In the genomic region with DNA sequence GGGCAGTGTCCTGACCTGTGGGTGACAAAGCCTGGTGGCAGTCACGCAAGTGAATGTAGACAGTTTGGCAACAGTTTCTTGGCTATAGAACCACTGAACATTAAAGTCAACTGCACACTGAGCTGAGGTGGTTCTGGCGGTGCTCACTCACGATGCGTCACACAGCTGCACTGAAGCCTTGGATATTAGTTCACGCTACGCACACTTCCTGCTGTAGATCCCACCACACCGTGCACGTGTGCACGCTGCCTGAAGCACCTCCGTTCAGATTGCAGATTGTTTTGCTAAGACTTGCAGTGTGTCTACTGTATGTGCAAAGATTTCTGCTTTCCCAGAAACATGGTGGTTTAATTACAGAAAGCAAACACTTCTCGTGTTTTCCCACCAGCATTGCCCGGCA, we compare ENCODE assay signal across 26 mouse cellular contexts. TPM values are rescaled to one million over a fixed set of nuclear protein-coding genes. Genes with fewer than 3 reads are reported as not detected.
DNase-seq lines count a peak whose midpoint lies in the region; ATAC-seq and TF ChIP-seq lines count a peak whose summit lies in the region.
"Had no signal": no experiment of that assay in that cellular context is flagged by ENCODE, and none has a peak within 500 bp of the region (broad histone marks: within the 10 kb centered on the region; RNA-seq: fewer than 3 reads in every experiment).

No protein-coding gene starts in this region.

- 83% methylated on average over 12 of the region's 12 CpGs for WGBS in heart, embryonic 14.5 days
- WGBS in lung, embryonic 15.5 days: 65% methylated on average over 12 of the region's 12 CpGs
- 62% methylated on average over 12 of the region's 12 CpGs for WGBS in embryonic facial prominence, embryonic 14.5 days

- TF ChIP-seq CTCF in brain, embryonic 14.5 days (IDR thresholded peaks at IDR 0.05; ENCODE audit: borderline replicate concordance, extremely low read depth, insufficient read depth, insufficient read length): no peak

- no peaks in the 10 kb centered on the region for H3K27me3 ChIP-seq in heart, embryonic 14.5 days (ENCODE audit: control insufficient read depth, insufficient read depth, low read length)
- H3K27me3 ChIP-seq in lung, embryonic 15.5 days: no peaks in the 10 kb centered on the region
- H3K27me3 ChIP-seq in embryonic facial prominence, embryonic 14.5 days (replicated peaks; ENCODE audit: control insufficient read depth, insufficient read depth, low read length): peaks cover 3% of the 10 kb centered on the region; the same call in 1 of the 2 replicates
- H3K27me3 ChIP-seq: hindbrain, embryonic 13.5 days; liver, embryonic 15.5 days; midbrain, embryonic 13.5 days; stomach, embryonic 15.5 days had no signal

- no peak for DNase-seq in heart, postnatal 10 days
- no peak for DNase-seq in lung, postnatal 4 days
- peak; percentile 5 for DNase-seq in brain, embryonic 14.5 days (ENCODE audit: low read depth)
- peak; percentile 39 for DNase-seq in embryonic facial prominence, embryonic 14.5 days (ENCODE audit: low spot score)
- DNase-seq: adrenal gland, adult 8-10 months; cerebellum, adult 18-20 months; cerebellum, postnatal 14 days; gastrocnemius, postnatal 25 days; heart, adult 2 months; kidney, adult 11 months; kidney, postnatal 4 days; liver; thymus, postnatal 25 days had no signal

- peak overlapping the region; percentile 45 for H3K4me2 ChIP-seq in heart, embryonic 14.5 days (ENCODE audit: low read length)
- peak overlapping the region; percentile 21; the same call in 1 of the 2 replicates for H3K4me2 ChIP-seq in lung, embryonic 15.5 days
- H3K4me2 ChIP-seq in embryonic facial prominence, embryonic 14.5 days (ENCODE audit: low read depth, low read length): peak overlapping the region; percentile 23
- H3K4me2 ChIP-seq: embryonic facial prominence, embryonic 15.5 days; hindbrain, embryonic 13.5 days; liver, embryonic 15.5 days; midbrain, embryonic 13.5 days; stomach, embryonic 15.5 days had no signal

- H3K9me3 ChIP-seq in heart, embryonic 14.5 days (ENCODE audit: control insufficient read depth, low read length): no peaks in the 10 kb centered on the region
- no peaks in the 10 kb centered on the region for H3K9me3 ChIP-seq in lung, embryonic 15.5 days
- no peaks in the 10 kb centered on the region for H3K9me3 ChIP-seq in embryonic facial prominence, embryonic 14.5 days (ENCODE audit: control insufficient read depth, low read length)
- H3K9me3 ChIP-seq: embryonic facial prominence, embryonic 15.5 days; hindbrain, embryonic 13.5 days; liver, embryonic 15.5 days; midbrain, embryonic 13.5 days; stomach, embryonic 15.5 days had no signal

- H3K27ac ChIP-seq in heart, embryonic 14.5 days (replicated peaks in 1 of 2; ENCODE audit: control insufficient read depth in 1 of 2, insufficient read depth in 1 of 2, low read depth in 2 of 2, low read length in 2 of 2): no peak overlapping the region
- H3K27ac ChIP-seq in lung, embryonic 15.5 days: no peak overlapping the region
- H3K27ac ChIP-seq in embryonic facial prominence, embryonic 14.5 days (replicated peaks; ENCODE audit: low read depth, low read length): no peak overlapping the region
- H3K27ac ChIP-seq: embryonic facial prominence, embryonic 15.5 days; heart, adult 2 months; hindbrain, embryonic 13.5 days; liver, embryonic 15.5 days; macrophage; midbrain, embryonic 13.5 days; stomach, embryonic 15.5 days had no signal

- peaks cover 0 to 2% of the 10 kb centered on the region in 2 experiments; a peak in 1 of 4 replicates for H3K4me1 ChIP-seq in heart, embryonic 14.5 days (ENCODE audit: control insufficient read depth in 2 of 2, insufficient read depth in 2 of 2, low read length in 2 of 2)
- 0 out of 2 replicates have a peak, but pooled peaks cover 3% of the 10 kb centered on the region for H3K4me1 ChIP-seq in lung, embryonic 15.5 days
- peaks cover 13% of the 10 kb centered on the region for H3K4me1 ChIP-seq in embryonic facial prominence, embryonic 14.5 days (ENCODE audit: control insufficient read depth, insufficient read depth, low read length)
- H3K4me1 ChIP-seq: embryonic facial prominence, embryonic 15.5 days; hindbrain, embryonic 13.5 days; liver, embryonic 15.5 days; midbrain, embryonic 13.5 days; stomach, embryonic 15.5 days had no signal

- TF ChIP-seq POLR2A in brain, embryonic 14.5 days (IDR thresholded peaks at IDR 0.05; ENCODE audit: borderline replicate concordance, extremely low read depth, insufficient read depth, insufficient read length, poor library complexity, severe bottlenecking): no peak

- no peak overlapping the region for H3K4me3 ChIP-seq in heart, embryonic 14.5 days (ENCODE audit: control insufficient read depth in 1 of 2, insufficient read depth in 1 of 2, low read depth in 1 of 2, low read length in 2 of 2)
- no peak overlapping the region for H3K4me3 ChIP-seq in lung, embryonic 15.5 days
- no peak overlapping the region for H3K4me3 ChIP-seq in embryonic facial prominence, embryonic 14.5 days (ENCODE audit: low read depth, low read length)
- H3K4me3 ChIP-seq: embryonic facial prominence, embryonic 15.5 days; heart, adult 2 months; hindbrain, embryonic 13.5 days; liver, embryonic 15.5 days; midbrain, embryonic 13.5 days; stomach, embryonic 15.5 days had no signal

- ATAC-seq in heart, embryonic 14.5 days (ENCODE audit: insufficient number of reproducible peaks, insufficient read depth, low FRiP score, low read depth): no peak
- no peak for ATAC-seq in lung, embryonic 15.5 days (ENCODE audit: borderline replicate concordance, extremely low read depth, low FRiP score, low TSS enrichment)
- ATAC-seq in embryonic facial prominence, embryonic 14.5 days (ENCODE audit: low read depth): peak; percentile 53; the same call in 1 of the 2 replicates
- ATAC-seq in frontal cortex, adult (ENCODE audit: low TSS enrichment): no peak
- ATAC-seq: activated CD4-positive, CD25-positive, alpha-beta regulatory T cell, adult 4 months; forebrain, embryonic 14.5 days; midbrain, embryonic 13.5 days had no signal

- intact Hi-C loops in heart, postnatal 10 days (cut with DNase I): no loop called here

- no peaks in the 10 kb centered on the region for H3K36me3 ChIP-seq in heart, embryonic 14.5 days (ENCODE audit: control insufficient read depth, insufficient read depth, low read length)
- no peaks in the 10 kb centered on the region for H3K36me3 ChIP-seq in lung, embryonic 15.5 days
- no peaks in the 10 kb centered on the region for H3K36me3 ChIP-seq in embryonic facial prominence, embryonic 14.5 days (ENCODE audit: control insufficient read depth, insufficient read depth, low read length)
- H3K36me3 ChIP-seq: embryonic facial prominence, embryonic 15.5 days; hindbrain, embryonic 13.5 days; liver, embryonic 15.5 days; midbrain, embryonic 13.5 days; stomach, embryonic 15.5 days had no signal

- H3K9ac ChIP-seq in heart, embryonic 14.5 days (ENCODE audit: low read length): no peak overlapping the region; the same call in 1 of the 2 replicates
- H3K9ac ChIP-seq in lung, embryonic 15.5 days: no peak overlapping the region
- no peak overlapping the region for H3K9ac ChIP-seq in embryonic facial prominence, embryonic 14.5 days (ENCODE audit: low read depth, low read length)
- H3K9ac ChIP-seq: embryonic facial prominence, embryonic 15.5 days; hindbrain, embryonic 13.5 days; liver, embryonic 15.5 days; midbrain, embryonic 13.5 days; stomach, embryonic 15.5 days had no signal

RNA-seq across cellular contexts. Expression of gene Adamtsl3, which starts 17.0 kb away (rescaled TPM):
- polyA plus RNA-seq in heart, embryonic 14.5 days (2014; fragmentation: Nextera tagmentation; extraction: Ambion mirVana): 0.70 and 2.7 TPM in 2 replicates
- total RNA-seq in heart, postnatal 10 days (2021): 10 to 100 TPM; 11.9 to 12.4 TPM
- polyA plus RNA-seq in lung, embryonic 15.5 days (2015; fragmentation: Nextera tagmentation; extraction: Ambion mirVana): 1.2 and 2.1 TPM in 2 replicates
- 0.54 and 0.92 TPM in 2 replicates for polyA plus RNA-seq in brain, embryonic 14.5 days (2012; rRNA removed)
- 4.8 and 6.4 TPM in 2 replicates for polyA plus RNA-seq in embryonic facial prominence, embryonic 14.5 days (2014; fragmentation: Nextera tagmentation; extraction: Ambion mirVana)
- total RNA-seq: monocyte, adult 5-6 weeks; neutrophil, adult 5-6 weeks had no signal
- polyA plus RNA-seq: macrophage had no signal

Comparison
In these comparisons a context has a peak if more than half of its experiments do, and no peak if none do; other contexts are left out.
1. DNase-seq: peak in brain, embryonic 14.5 days (single experiment) and embryonic facial prominence, embryonic 14.5 days (single experiment); none in heart, postnatal 10 days (0 of 2) and lung, postnatal 4 days (0 of 2).
2. Peak in every context shown above with its lines, with median percentiles within 50 percentile points of each other: H3K4me2 ChIP-seq.